Comparison of ENCODE assay signal across 8 mouse cellular contexts in genomic region chr16:52452477-52452831, GRCm38 (mm10). TPM values are rescaled to one million over a fixed set of nuclear protein-coding genes. Genes with fewer than 3 reads are reported as not detected.
DNase-seq lines count a peak whose midpoint lies in the region; ATAC-seq and TF ChIP-seq lines count a peak whose summit lies in the region.

No protein-coding gene starts in this region.

- ATAC-seq in kidney, embryonic 14.5 days (ENCODE audit: low FRiP score, low TSS enrichment) = no peak; the same call in 1 of the 2 replicates
- peak; percentile 7; the same call in 1 of the 2 replicates for ATAC-seq in forebrain, embryonic 13.5 days
- ATAC-seq in limb, embryonic 14.5 days (ENCODE audit: low FRiP score, low read depth) = 0 out of 2 replicates have a peak, but pooled peaks have one; percentile 1
- ATAC-seq in neural tube, embryonic 14.5 days (ENCODE audit: low read depth) = no peak; the same call in 1 of the 2 replicates

- TF ChIP-seq EP300 in ES-Bruce4 (IDR thresholded peaks at IDR 0.05; ENCODE audit: insufficient read depth, low read depth, low read length) = no peak

- H3K4me2 ChIP-seq in kidney, embryonic 14.5 days (replicated peaks; ENCODE audit: low read depth, low read length) = peak overlapping the region; percentile 88
- peak overlapping the region; percentile 82 for H3K4me2 ChIP-seq in forebrain, embryonic 13.5 days
- peak overlapping the region; percentile 63 for H3K4me2 ChIP-seq in limb, embryonic 14.5 days (replicated peaks; ENCODE audit: low read depth, low read length, severe bottlenecking)
- peak overlapping the region; percentile 73 for H3K4me2 ChIP-seq in neural tube, embryonic 14.5 days (ENCODE audit: low read depth, low read length)

- no peaks in the 10 kb centered on the region for H3K27me3 ChIP-seq in kidney, embryonic 14.5 days (ENCODE audit: control insufficient read depth, insufficient read depth, low read length)
- no peaks in the 10 kb centered on the region; the same call in none of the 2 replicates for H3K27me3 ChIP-seq in ES-Bruce4 (ENCODE audit: control insufficient read depth, insufficient read depth, low read length, poor library complexity, severe bottlenecking)
- no peaks in the 10 kb centered on the region for H3K27me3 ChIP-seq in forebrain, embryonic 13.5 days
- H3K27me3 ChIP-seq in limb, embryonic 14.5 days (ENCODE audit: control insufficient read depth, insufficient read depth, low read length) = no peaks in the 10 kb centered on the region
- H3K27me3 ChIP-seq in neural tube, embryonic 14.5 days (ENCODE audit: control insufficient read depth, insufficient read depth, low read length) = peaks cover 2% of the 10 kb centered on the region; the same call in 1 of the 2 replicates

- H3K27ac ChIP-seq in kidney, embryonic 14.5 days (ENCODE audit: low read depth, low read length) = peak overlapping the region; percentile 65; the same call in 1 of the 2 replicates
- no peak overlapping the region for H3K27ac ChIP-seq in ES-Bruce4 (ENCODE audit: insufficient read depth, low read length)
- peak overlapping the region; percentile 45; the same call in 1 of the 2 replicates for H3K27ac ChIP-seq in forebrain, embryonic 13.5 days
- H3K27ac ChIP-seq in limb, embryonic 14.5 days (replicated peaks; ENCODE audit: low read depth, low read length) = 0 out of 2 replicates have a peak overlapping the region, but pooled peaks have one; percentile 38
- peak overlapping the region; percentile 55; the same call in 1 of the 2 replicates for H3K27ac ChIP-seq in neural tube, embryonic 14.5 days (ENCODE audit: low read depth, low read length)

- H3K4me3 ChIP-seq in kidney, embryonic 14.5 days (ENCODE audit: low read length) = peak overlapping the region; percentile 74
- peak overlapping the region; percentile 58 for H3K4me3 ChIP-seq in ES-Bruce4 (ENCODE audit: low read depth, low read length)
- peak overlapping the region; percentile 55 for H3K4me3 ChIP-seq in forebrain, embryonic 13.5 days
- H3K4me3 ChIP-seq in limb, embryonic 14.5 days (replicated peaks; ENCODE audit: low read length) = peak overlapping the region; percentile 63
- peak overlapping the region; percentile 66 for H3K4me3 ChIP-seq in neural tube, embryonic 14.5 days (ENCODE audit: low read depth, low read length)

- no peaks in the 10 kb centered on the region for H3K4me1 ChIP-seq in kidney, embryonic 14.5 days (ENCODE audit: control insufficient read depth, insufficient read depth, low read length)
- H3K4me1 ChIP-seq in ES-Bruce4 (ENCODE audit: control insufficient read depth, insufficient read depth, low read length) = no peaks in the 10 kb centered on the region
- H3K4me1 ChIP-seq in forebrain, embryonic 13.5 days = peaks cover 38% of the 10 kb centered on the region
- peaks cover 13% of the 10 kb centered on the region; the same call in 1 of the 2 replicates for H3K4me1 ChIP-seq in limb, embryonic 14.5 days (ENCODE audit: control insufficient read depth, insufficient read depth, low read length)
- peaks cover 10% of the 10 kb centered on the region; the same call in 1 of the 2 replicates for H3K4me1 ChIP-seq in neural tube, embryonic 14.5 days (ENCODE audit: control insufficient read depth, insufficient read depth, low read length)

- 0% methylated on average over 19 of the region's 26 CpGs for WGBS in kidney, embryonic 14.5 days
- WGBS in forebrain, embryonic 13.5 days = 0% methylated on average over 24 of the region's 26 CpGs
- 0% methylated on average over 19 of the region's 26 CpGs for WGBS in limb, embryonic 14.5 days
- 0% methylated on average over 26 of the region's 26 CpGs for WGBS in neural tube, embryonic 14.5 days

- DNase-seq in kidney, adult 11 months = no peak
- peak; percentile 5 for DNase-seq in limb, embryonic 14.5 days (ENCODE audit: low spot score)
- no peak for DNase-seq in layer of hippocampus, adult 18-20 months (ENCODE audit: low spot score in 2 of 2)
- DNase-seq in embryo, embryonic 9.5 days (ENCODE audit: extremely low spot score) = no peak

- no peak for TF ChIP-seq POLR2A in ES-Bruce4 (IDR thresholded peaks at IDR 0.05; ENCODE audit: insufficient read depth, low read length)
- TF ChIP-seq POLR2A in limb, embryonic 14.5 days (IDR thresholded peaks at IDR 0.05; ENCODE audit: borderline replicate concordance, extremely low read depth, insufficient read depth, insufficient read length) = no peak

- no peak for TF ChIP-seq CTCF in ES-Bruce4 (IDR thresholded peaks at IDR 0.05; ENCODE audit: low read depth, low read length)

- peak overlapping the region; percentile 73 for H3K9ac ChIP-seq in kidney, embryonic 14.5 days (ENCODE audit: low read depth, low read length)
- peak overlapping the region; percentile 27; the same call in 1 of the 2 replicates for H3K9ac ChIP-seq in ES-Bruce4 (ENCODE audit: low read depth, poor library complexity, severe bottlenecking)
- H3K9ac ChIP-seq in forebrain, embryonic 13.5 days = peak overlapping the region; percentile 66
- H3K9ac ChIP-seq in limb, embryonic 14.5 days (ENCODE audit: low read depth, low read length, severe bottlenecking) = peak overlapping the region; percentile 58
- peak overlapping the region; percentile 62 for H3K9ac ChIP-seq in neural tube, embryonic 14.5 days (replicated peaks; ENCODE audit: low read depth, low read length)

- no peaks in the 10 kb centered on the region for H3K9me3 ChIP-seq in kidney, embryonic 14.5 days (ENCODE audit: control insufficient read depth, low read length)
- H3K9me3 ChIP-seq in ES-Bruce4 (replicated peaks; ENCODE audit: control insufficient read depth, insufficient read depth, low read length, poor library complexity, severe bottlenecking) = no peaks in the 10 kb centered on the region
- no peaks in the 10 kb centered on the region for H3K9me3 ChIP-seq in forebrain, embryonic 13.5 days (replicated peaks)
- no peaks in the 10 kb centered on the region for H3K9me3 ChIP-seq in limb, embryonic 14.5 days (ENCODE audit: control insufficient read depth, low read length)
- H3K9me3 ChIP-seq in neural tube, embryonic 14.5 days (ENCODE audit: control insufficient read depth, low read length) = no peaks in the 10 kb centered on the region

- H3K36me3 ChIP-seq in kidney, embryonic 14.5 days (ENCODE audit: control insufficient read depth, insufficient read depth, low read length) = no peaks in the 10 kb centered on the region
- no peaks in the 10 kb centered on the region for H3K36me3 ChIP-seq in ES-Bruce4 (ENCODE audit: control insufficient read depth, insufficient read depth, low read length, poor library complexity, severe bottlenecking)
- H3K36me3 ChIP-seq in forebrain, embryonic 13.5 days (ENCODE audit: poor library complexity, severe bottlenecking) = no peaks in the 10 kb centered on the region
- no peaks in the 10 kb centered on the region for H3K36me3 ChIP-seq in limb, embryonic 14.5 days (ENCODE audit: control insufficient read depth, insufficient read depth, low read length)
- H3K36me3 ChIP-seq in neural tube, embryonic 14.5 days (ENCODE audit: control insufficient read depth, insufficient read depth, low read length) = no peaks in the 10 kb centered on the region

RNA-seq across cellular contexts. Expression of gene Alcam, which starts 1.4 kb away (rescaled TPM):
- polyA plus RNA-seq in kidney, embryonic 14.5 days (2014; fragmentation: Nextera tagmentation; extraction: Ambion mirVana) = 101 and 106 TPM in 2 replicates
- polyA plus RNA-seq in ES-Bruce4 (2011; ENCODE audit: insufficient read depth, insufficient read length, low read depth, missing spikeins) = 1.3 and 3.0 TPM in 2 replicates
- polyA plus RNA-seq in forebrain, embryonic 13.5 days (2015; fragmentation: Nextera tagmentation; extraction: Ambion mirVana) = 15.2 and 16.1 TPM in 2 replicates
- 54.8 and 56.0 TPM in 2 replicates for polyA plus RNA-seq in limb, embryonic 14.5 days (2012; rRNA removed)
- polyA plus RNA-seq in limb, embryonic 14.5 days (2014; fragmentation: Nextera tagmentation; extraction: Ambion mirVana) = 52.2 and 63.0 TPM in 2 replicates
- polyA plus RNA-seq in neural tube, embryonic 14.5 days (2014; fragmentation: Nextera tagmentation; extraction: Ambion mirVana) = 64.0 and 64.6 TPM in 2 replicates
- 100 to 1,000 TPM; 107 to 119 TPM for total RNA-seq in layer of hippocampus, adult 18-20 months (2021)

Comparison
In these comparisons a context has a peak if more than half of its experiments do, and no peak if none do; other contexts are left out.
1. ATAC-seq: peak in forebrain, embryonic 13.5 days (single experiment) and limb, embryonic 14.5 days (single experiment); none in kidney, embryonic 14.5 days (single experiment) and neural tube, embryonic 14.5 days (single experiment).
2. Peak in every context shown above with its lines, with median percentiles within 50 percentile points of each other: H3K4me2 ChIP-seq, H3K4me3 ChIP-seq and H3K9ac ChIP-seq.